Mouse (Mus musculus) midbrain, embryonic 15.5 days (tissue): ENCODE measurements around the gene Hpse2. TPM values are rescaled to one million over a fixed set of nuclear protein-coding genes. Genes with fewer than 3 reads are reported as not detected.
"Not testable (repeated sequence)": the region's sequence is repeated elsewhere in the genome, so short reads cannot be mapped to it uniquely, and the experiment has no call there.

ENCODE experiments used
- ATAC-seq: fragments of 200-750 bp; cut with Nextera tagmentation; replicated peaks from 2 replicates; pipeline ENCODE4 v1.8.0; 2017; ENCODE audit warnings: moderate TSS enrichment
- H3K27ac ChIP-seq: fragments of 300-500 bp; sonication (generic); 2 replicates; pipeline ENCODE4 v1.5.1; 2015; ENCODE audit warnings: mild to moderate bottlenecking, inconsistent platforms
- H3K27me3 ChIP-seq: fragments of 300-500 bp; sonication (generic); replicated peaks from 2 replicates; pipeline ENCODE4 v1.6.1; 2015; ENCODE audit warnings: inconsistent platforms
- H3K36me3 ChIP-seq: fragments of 300-500 bp; sonication (generic); replicated peaks from 2 replicates; pipeline ENCODE4 v1.6.1; 2015; ENCODE audit warnings: inconsistent platforms
- H3K4me1 ChIP-seq: fragments of 300-500 bp; sonication (generic); 2 replicates; pipeline ENCODE4 v1.6.1; 2015; ENCODE audit warnings: inconsistent platforms
- H3K4me2 ChIP-seq: fragments of 300-500 bp; sonication (generic); 2 replicates; pipeline ENCODE4 v1.6.1; 2015; ENCODE audit warnings: inconsistent platforms, mild to moderate bottlenecking, moderate library complexity
- H3K4me3 ChIP-seq: fragments of 300-500 bp; sonication (generic); 2 replicates; pipeline ENCODE4 v1.5.1; 2015; ENCODE audit warnings: mild to moderate bottlenecking, inconsistent platforms
- H3K9ac ChIP-seq: fragments of 300-500 bp; sonication (generic); 2 replicates; pipeline ENCODE4 v1.6.1; 2015; ENCODE audit warnings: mild to moderate bottlenecking, inconsistent platforms
- H3K9me3 ChIP-seq: fragments of 300-500 bp; sonication (generic); 2 replicates; pipeline ENCODE4 v1.6.1; 2016; ENCODE audit warnings: inconsistent platforms
- WGBS: fragments of 180-500 bp; shearing (Covaris S2); methylation state at CpG from one replicate; pipeline ENCODE4 v1.1.7; 2015; ENCODE audit warnings: mixed read lengths; 5-methylcytosine and 5-hydroxymethylcytosine counted together
- polyA plus RNA-seq: library from polyadenylated mRNA; unstranded; fragments of >200 nt; fragmentation: Nextera tagmentation; extraction: Ambion mirVana; gene quantifications from 2 replicates; pipeline ENCODE4 v1.2.1, GENCODE M21; 2015

The Hpse2 gene
- polyA plus RNA-seq, 1 experiment from 2014 or later = 0.18 TPM

- no peak for ATAC-seq
- H3K27ac ChIP-seq = peak overlapping the region; percentile 71
Observed at GRCm38 (mm10) chr19:42785129-42785528, 603.0 kb downstream of the Hpse2 start.

GRCm38 (mm10) chr19:42780156-42780538 is 608.0 kb downstream of the Hpse2 start:
- ATAC-seq, H3K27me3 ChIP-seq, H3K9me3 ChIP-seq, H3K36me3 ChIP-seq: not testable (repeated sequence)
- Histone ChIP-seq H3K9ac (peak overlapping the region; percentile 76), H3K4me3 (peak overlapping the region; percentile 69), H3K27ac (peak overlapping the region; percentile 94), H3K4me2 (peak overlapping the region; percentile 61), H3K4me1 (peaks cover 14% of the 10 kb centered on the region)
- WGBS = 54% methylated on average over 7 of the region's 7 CpGs

More at GRCm38 (mm10) chr19:42785129-42785528, 603.0 kb downstream of the Hpse2 start:
- Histone ChIP-seq H3K4me2 (no peak overlapping the region), H3K9me3 (no peaks in the 10 kb centered on the region), H3K36me3 (no peaks in the 10 kb centered on the region), H3K4me3 (no peak overlapping the region), H3K9ac (no peak overlapping the region), H3K4me1 (peaks cover 20% of the 10 kb centered on the region), H3K27me3 (no peaks in the 10 kb centered on the region)
- WGBS = 28% methylated on average over 2 of the region's 2 CpGs

- no peaks in the 10 kb centered on the region for H3K36me3 ChIP-seq
- H3K4me2 ChIP-seq = peak within 1 kb of the TSS; percentile 61
- H3K9me3 ChIP-seq = no peaks in the 10 kb centered on the region
- H3K4me1 ChIP-seq = peaks cover 11% of the 10 kb centered on the region; the same call in 1 of the 2 replicates
- H3K9ac ChIP-seq = peak within 1 kb of the TSS; percentile 76
- peak within 1 kb of the TSS; percentile 94 for H3K27ac ChIP-seq
- no peaks in the 10 kb centered on the region for H3K27me3 ChIP-seq
- H3K4me3 ChIP-seq = peak within 1 kb of the TSS; percentile 69
- peak; percentile 98 for ATAC-seq
- under 1% methylated on average over 40 of the region's 43 CpGs for WGBS
Observed at GRCm38 (mm10) chr19:42779531-42780155, 608.5 kb downstream of the Hpse2 start, which contains the start of gene Hps1. Gene Hps1, minus strand, starts transcription at chr19:42779978.

GRCm38 (mm10) chr19:42777801-42778200 is 610.4 kb downstream of the Hpse2 start:
- no peak overlapping the region for H3K4me3 ChIP-seq
- H3K36me3 ChIP-seq = no peaks in the 10 kb centered on the region
- ATAC-seq = no peak
- no peak overlapping the region for H3K27ac ChIP-seq
- WGBS = 89% methylated on average over 5 of the region's 5 CpGs
- peaks cover 11% of the 10 kb centered on the region; the same call in 1 of the 2 replicates for H3K4me1 ChIP-seq
- no peaks in the 10 kb centered on the region for H3K9me3 ChIP-seq
- H3K27me3 ChIP-seq = no peaks in the 10 kb centered on the region
- no peak overlapping the region for H3K9ac ChIP-seq
- H3K4me2 ChIP-seq = no peak overlapping the region

GRCm38 (mm10) chr19:42776813-42777212 is 611.3 kb downstream of the Hpse2 start:
- WGBS = 95% methylated on average over 1 of the region's 1 CpGs

GRCm38 (mm10) chr19:42770141-42770872 is 617.8 kb downstream of the Hpse2 start:
- H3K4me2 ChIP-seq = no peak overlapping the region
- no peak overlapping the region for H3K4me3 ChIP-seq
- 76% methylated on average over 23 of the region's 23 CpGs for WGBS
- H3K9ac ChIP-seq = no peak overlapping the region
- H3K9me3 ChIP-seq = no peaks in the 10 kb centered on the region
- ATAC-seq = no peak
- no peaks in the 10 kb centered on the region for H3K36me3 ChIP-seq
- no peaks in the 10 kb centered on the region for H3K27me3 ChIP-seq
- no peak overlapping the region for H3K27ac ChIP-seq
- no peaks in the 10 kb centered on the region for H3K4me1 ChIP-seq

More at GRCm38 (mm10) chr19:42776813-42777212, 611.3 kb downstream of the Hpse2 start:
- H3K4me3 ChIP-seq = no peak overlapping the region
- H3K27me3 ChIP-seq = no peaks in the 10 kb centered on the region
- ATAC-seq = no peak
- H3K27ac ChIP-seq = no peak overlapping the region
- H3K36me3 ChIP-seq = no peaks in the 10 kb centered on the region
- no peaks in the 10 kb centered on the region for H3K9me3 ChIP-seq
- no peak overlapping the region for H3K9ac ChIP-seq
- H3K4me1 ChIP-seq = peaks cover 11% of the 10 kb centered on the region; the same call in 1 of the 2 replicates
- H3K4me2 ChIP-seq = no peak overlapping the region

- no peaks in the 10 kb centered on the region for H3K36me3 ChIP-seq
- no peak overlapping the region for H3K4me2 ChIP-seq
- H3K27me3 ChIP-seq = no peaks in the 10 kb centered on the region
- H3K4me3 ChIP-seq = no peak overlapping the region
- 93% methylated on average over 10 of the region's 10 CpGs for whole genome bisulfite sequencing
- H3K27ac ChIP-seq = no peak overlapping the region
- H3K9me3 ChIP-seq = no peaks in the 10 kb centered on the region
- no peaks in the 10 kb centered on the region for H3K4me1 ChIP-seq
- ATAC-seq = no peak
- no peak overlapping the region for H3K9ac ChIP-seq
Observed at GRCm38 (mm10) chr19:42769648-42770047, 618.5 kb downstream of the Hpse2 start.

GRCm38 (mm10) chr19:42767361-42767760 is 620.8 kb downstream of the Hpse2 start:
- Histone ChIP-seq H3K27ac (no peak overlapping the region), H3K27me3 (no peaks in the 10 kb centered on the region), H3K4me2 (no peak overlapping the region), H3K4me1 (no peaks in the 10 kb centered on the region), H3K4me3 (no peak overlapping the region), H3K9ac (no peak overlapping the region), H3K9me3 (no peaks in the 10 kb centered on the region), H3K36me3 (no peaks in the 10 kb centered on the region)
- 75% methylated on average over 8 of the region's 8 CpGs for WGBS
- ATAC-seq = no peak

GRCm38 (mm10) chr19:42764398-42764797 is 623.8 kb downstream of the Hpse2 start:
- Histone ChIP-seq H3K36me3 (no peaks in the 10 kb centered on the region), H3K9me3 (no peaks in the 10 kb centered on the region), H3K27ac (no peak overlapping the region), H3K4me3 (no peak overlapping the region), H3K4me1 (no peaks in the 10 kb centered on the region), H3K4me2 (no peak overlapping the region), H3K27me3 (no peaks in the 10 kb centered on the region), H3K9ac (no peak overlapping the region)
- no peak for ATAC-seq
- WGBS = 82% methylated on average over 10 of the region's 10 CpGs

- Histone ChIP-seq H3K9ac (no peak overlapping the region), H3K9me3 (no peaks in the 10 kb centered on the region), H3K4me3 (no peak overlapping the region), H3K4me1 (peaks cover 15% of the 10 kb centered on the region), H3K4me2 (no peak overlapping the region), H3K27me3 (no peaks in the 10 kb centered on the region), H3K27ac (no peak overlapping the region), H3K36me3 (no peaks in the 10 kb centered on the region)
- WGBS = 89% methylated on average over 6 of the region's 6 CpGs
- no peak for ATAC-seq
Observed at GRCm38 (mm10) chr19:42756671-42757070, 631.5 kb downstream of the Hpse2 start.

- H3K36me3 ChIP-seq = no peaks in the 10 kb centered on the region
- ATAC-seq = no peak
- H3K4me1 ChIP-seq = peaks cover 18% of the 10 kb centered on the region
- WGBS = 76% methylated on average over 15 of the region's 15 CpGs
- H3K9ac ChIP-seq = no peak overlapping the region
- no peaks in the 10 kb centered on the region for H3K9me3 ChIP-seq
- no peak overlapping the region for H3K4me2 ChIP-seq
- H3K4me3 ChIP-seq = no peak overlapping the region
- H3K27ac ChIP-seq = no peak overlapping the region
- no peaks in the 10 kb centered on the region for H3K27me3 ChIP-seq
Observed at GRCm38 (mm10) chr19:42755148-42755870, 632.8 kb downstream of the Hpse2 start.
